Mouse (Mus musculus) CH12.LX (cell line): ENCODE results near the gene Cacna1i.

Source experiments
- CTCF ChIP-seq, 2 experiments: IDR thresholded peaks in 1 of 2; conservative IDR thresholded peaks in 1 of 2; 2 replicates each; pipeline ENCODE4 v1.5.1; 2011 to 2012; ENCODE audit warnings: low read depth in 2 of 2, low read length in 2 of 2, improper control_type of control experiment in 1 of 2, inconsistent platforms in 1 of 2, mild to moderate bottlenecking in 1 of 2, moderate library complexity in 1 of 2
- MEF2A ChIP-seq: IDR thresholded peaks from 2 replicates; pipeline ENCODE4 v1.6.1; 2014; ENCODE audit warnings: low read depth, mild to moderate bottlenecking, inconsistent platforms, low read length, improper control_type of control experiment, borderline replicate concordance
- NELFE ChIP-seq: IDR thresholded peaks from 2 replicates; pipeline ENCODE4 v1.6.1; 2011; ENCODE audit warnings: low read depth, low read length, improper control_type of control experiment
- POLR2A ChIP-seq: IDR thresholded peaks from 2 replicates; pipeline ENCODE4 v1.6.1; 2011; ENCODE audit warnings: low read depth, mild to moderate bottlenecking, improper control_type of control experiment, low read length
- POLR2AphosphoS2 ChIP-seq: IDR thresholded peaks from 2 replicates; pipeline ENCODE4 v1.6.1; 2011; ENCODE audit warnings: low read depth, low read length, improper control_type of control experiment

- TF ChIP-seq CTCF (conservative IDR thresholded peaks at IDR 0.05 in 1 of 2, IDR thresholded peaks at IDR 0.05 in 1 of 2; ENCODE audit: low read depth in 2 of 2, low read length in 2 of 2): no peak
- TF ChIP-seq POLR2AphosphoS2: no peak
- no peak for TF ChIP-seq POLR2A
- no peak for TF ChIP-seq NELFE
- TF ChIP-seq MEF2A: no peak
These were observed 126.0 kb downstream of the Cacna1i start for GRCm38 (mm10) chr15:80413070-80413469.
